Mouse (Mus musculus) C2C12 (cell line): ENCODE results near the gene Eipr1.

Experiments
- CEBPB ChIP-seq: IDR thresholded peaks from one replicate; pipeline ENCODE4 v1.6.1; 2011; ENCODE audit warnings: low read depth, mild to moderate bottlenecking, control low read depth, moderate library complexity
- CTCF ChIP-seq: IDR thresholded peaks from one replicate; pipeline ENCODE4 v1.5.1; 2011; ENCODE audit not compliant: control insufficient read depth, insufficient read depth, insufficient read length
- MAX ChIP-seq: IDR thresholded peaks from one replicate; pipeline ENCODE4 v1.6.1; 2011; ENCODE audit warnings: mild to moderate bottlenecking, control low read depth
- MYOD1 ChIP-seq: IDR thresholded peaks from one replicate; pipeline ENCODE4 v1.6.1; 2011; ENCODE audit warnings: low read depth; ENCODE audit not compliant: control insufficient read depth, insufficient read length
- USF1 ChIP-seq: IDR thresholded peaks from one replicate; pipeline ENCODE4 v1.6.1; 2011; ENCODE audit warnings: low read depth, mild to moderate bottlenecking, control low read depth, moderate library complexity

DNA sequence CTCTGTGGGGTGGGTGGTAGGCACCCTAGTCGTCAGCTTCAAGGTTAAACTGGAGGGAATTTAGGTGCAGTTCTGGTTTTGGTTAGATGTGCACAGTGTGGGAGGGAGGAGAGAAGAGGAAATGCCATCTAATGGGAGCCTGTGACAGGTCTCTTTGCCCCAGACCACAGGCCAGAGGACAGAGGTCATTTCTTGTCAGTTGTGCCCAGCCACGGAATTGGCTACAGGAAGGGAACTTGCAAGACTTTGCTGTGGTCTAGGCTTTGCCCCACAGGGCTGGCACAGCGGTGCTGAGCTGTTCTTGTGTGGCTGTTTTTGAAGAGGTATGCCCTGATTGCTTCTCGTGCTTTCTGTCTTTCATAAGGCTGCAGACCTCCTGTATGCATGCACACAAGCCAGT is 48.8 kb downstream of the Eipr1 start:
- TF ChIP-seq CTCF (no peak), MYOD1 (no peak), USF1 (no peak), MAX (no peak), CEBPB (no peak)
